Comparison of ENCODE assay signal across 8 mouse cellular contexts in genomic region chr2:13384775-13385541, GRCm38 (mm10).
DNase-seq lines count a peak whose midpoint lies in the region; ATAC-seq and TF ChIP-seq lines count a peak whose summit lies in the region.

No protein-coding gene starts in this region.

- no peak for DNase-seq in Patski (ENCODE audit: low read depth, low spot score)
- peak; percentile 23 for DNase-seq in embryonic facial prominence, embryonic 10.5 days (ENCODE audit: low spot score)
- DNase-seq in limb, embryonic 10.5 days (ENCODE audit: low spot score), result no peak
- no peak for DNase-seq in frontal cortex, adult 2 months (ENCODE audit: extremely low spot score in 1 of 2, low spot score in 1 of 2)
- no peak for DNase-seq in frontal cortex, postnatal 10 days (ENCODE audit: low spot score in 2 of 2)
- DNase-seq in thymus, postnatal 10 days (ENCODE audit: low spot score in 2 of 2), result no peak

- no peaks in the 10 kb centered on the region for H3K36me3 ChIP-seq in embryonic facial prominence, embryonic 10.5 days (replicated peaks)
- H3K36me3 ChIP-seq in heart, embryonic 16.5 days (ENCODE audit: control insufficient read depth, insufficient read depth), result no peaks in the 10 kb centered on the region
- H3K36me3 ChIP-seq in limb, embryonic 10.5 days, result no peaks in the 10 kb centered on the region
- no peaks in the 10 kb centered on the region for H3K36me3 ChIP-seq in midbrain, embryonic 12.5 days

- 35% methylated on average over 4 of the region's 4 CpGs for WGBS in embryonic facial prominence, embryonic 10.5 days
- 21% methylated on average over 4 of the region's 4 CpGs for WGBS in heart, embryonic 16.5 days
- 33% methylated on average over 4 of the region's 4 CpGs for WGBS in limb, embryonic 10.5 days
- 14% methylated on average over 4 of the region's 4 CpGs for WGBS in midbrain, embryonic 12.5 days

- H3K4me1 ChIP-seq in embryonic facial prominence, embryonic 10.5 days, result peaks cover 18% of the 10 kb centered on the region
- peaks cover 21% of the 10 kb centered on the region for H3K4me1 ChIP-seq in heart, embryonic 16.5 days (ENCODE audit: control insufficient read depth, insufficient read depth, low read length)
- peaks cover 14% of the 10 kb centered on the region for H3K4me1 ChIP-seq in limb, embryonic 10.5 days
- H3K4me1 ChIP-seq in midbrain, embryonic 12.5 days, result peaks cover 28% of the 10 kb centered on the region

- H3K4me3 ChIP-seq in embryonic facial prominence, embryonic 10.5 days, result no peak overlapping the region
- no peak overlapping the region for H3K4me3 ChIP-seq in heart, embryonic 16.5 days (ENCODE audit: low read length)
- no peak overlapping the region for H3K4me3 ChIP-seq in limb, embryonic 10.5 days
- no peak overlapping the region for H3K4me3 ChIP-seq in midbrain, embryonic 12.5 days

- CTCF ChIA-PET in Patski (lab: Charles Lee), result interaction anchor here (1.8 kb wide), 1 partner anchor 12 kb away, joined by 7 read pairs; no protein-coding TSS in a partner anchor

- peak overlapping the region; percentile 75 for H3K27ac ChIP-seq in embryonic facial prominence, embryonic 10.5 days (replicated peaks)
- peak overlapping the region; percentile 78 for H3K27ac ChIP-seq in heart, embryonic 16.5 days (ENCODE audit: low read length)
- H3K27ac ChIP-seq in limb, embryonic 10.5 days, result peak overlapping the region; percentile 36; the same call in 1 of the 2 replicates
- H3K27ac ChIP-seq in midbrain, embryonic 12.5 days (replicated peaks), result peak overlapping the region; percentile 97

- TF ChIP-seq CTCF in Patski (IDR thresholded peaks at IDR 0.05), result no peak

- no peaks in the 10 kb centered on the region for H3K27me3 ChIP-seq in Patski
- H3K27me3 ChIP-seq in embryonic facial prominence, embryonic 10.5 days (replicated peaks; ENCODE audit: low read depth, poor library complexity, severe bottlenecking), result no peaks in the 10 kb centered on the region
- H3K27me3 ChIP-seq in heart, embryonic 16.5 days (ENCODE audit: control insufficient read depth, insufficient read depth, low read length), result no peaks in the 10 kb centered on the region
- H3K27me3 ChIP-seq in limb, embryonic 10.5 days (ENCODE audit: low read depth, poor library complexity, severe bottlenecking), result no peaks in the 10 kb centered on the region
- H3K27me3 ChIP-seq in midbrain, embryonic 12.5 days, result no peaks in the 10 kb centered on the region

- H3K4me2 ChIP-seq in heart, embryonic 16.5 days (ENCODE audit: low read depth, low read length), result no peak overlapping the region
- peak overlapping the region; percentile 33 for H3K4me2 ChIP-seq in midbrain, embryonic 12.5 days (replicated peaks)

- ATAC-seq in Patski, result peak; percentile 48
- peak; percentile 87 for ATAC-seq in heart, embryonic 16.5 days (replicated peaks; ENCODE audit: extremely low read depth, insufficient read depth, low FRiP score)
- peak; percentile 93 for ATAC-seq in midbrain, embryonic 12.5 days (ENCODE audit: low FRiP score, low read depth)

- in situ Hi-C loops in Patski (cut with MboI; ENCODE audit: low pct_unique_long_range_greater_than_20kb), result loop anchor here (10.0 kb wide), 1 partner anchor 160 kb away; the partner anchor contains the start of gene Trdmt1

- POLR2A ChIA-PET in Patski (lab: Charles Lee), result no interaction called here

- peak overlapping the region; percentile 23; the same call in 1 of the 2 replicates for H3K9ac ChIP-seq in heart, embryonic 16.5 days (ENCODE audit: low read length)
- H3K9ac ChIP-seq in midbrain, embryonic 12.5 days (replicated peaks), result no peak overlapping the region

- H3K9me3 ChIP-seq in embryonic facial prominence, embryonic 10.5 days, result no peaks in the 10 kb centered on the region
- no peaks in the 10 kb centered on the region for H3K9me3 ChIP-seq in heart, embryonic 16.5 days (replicated peaks; ENCODE audit: control insufficient read depth, low read length)
- no peaks in the 10 kb centered on the region for H3K9me3 ChIP-seq in limb, embryonic 10.5 days (replicated peaks)
- no peaks in the 10 kb centered on the region for H3K9me3 ChIP-seq in midbrain, embryonic 12.5 days

Comparison
In these comparisons a context has a peak if more than half of its experiments do, and no peak if none do; other contexts are left out.
1. H3K27ac ChIP-seq: peak in every context shown above with its lines; median percentile 97 in midbrain, embryonic 12.5 days; 78 in heart, embryonic 16.5 days; 75 in embryonic facial prominence, embryonic 10.5 days; 36 in limb, embryonic 10.5 days.